Mouse (Mus musculus) left cerebral cortex, adult 8-10 months (tissue): ENCODE measurements at regions not wholly inside any gene's neighbourhood (a gene's known extent, or its start where the extent isn't known, plus 50 kb on each side); places are given as distances from the start of the nearest gene placed in this dataset.

ENCODE experiments used
- DNase-seq, 2 experiments: peaks; one replicate each; pipeline ENCODE4 v3.0.0; 2022; ENCODE audit warnings: low spot score in 2 of 2

DNA sequence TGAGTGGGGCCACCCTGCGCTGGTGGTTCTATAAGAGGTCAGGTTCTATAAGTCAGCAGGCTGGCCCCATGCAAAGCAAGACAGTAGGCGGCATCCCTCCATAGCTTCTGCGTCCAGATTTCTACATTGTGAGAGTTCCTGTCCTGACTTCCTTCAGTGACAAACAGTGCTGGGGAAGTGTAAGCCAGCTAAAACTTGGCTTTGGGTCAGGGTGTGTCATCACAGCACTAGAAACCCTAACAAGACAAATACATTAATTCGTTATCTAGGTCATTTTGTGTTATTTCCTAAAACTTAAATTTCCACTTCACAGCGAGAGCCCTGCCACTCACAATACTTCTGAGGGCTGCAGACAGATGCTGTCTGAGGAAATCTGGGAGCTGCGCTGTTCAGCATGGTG, 181.3 kb downstream of the Ifng start:
- no peak for DNase-seq

DNA sequence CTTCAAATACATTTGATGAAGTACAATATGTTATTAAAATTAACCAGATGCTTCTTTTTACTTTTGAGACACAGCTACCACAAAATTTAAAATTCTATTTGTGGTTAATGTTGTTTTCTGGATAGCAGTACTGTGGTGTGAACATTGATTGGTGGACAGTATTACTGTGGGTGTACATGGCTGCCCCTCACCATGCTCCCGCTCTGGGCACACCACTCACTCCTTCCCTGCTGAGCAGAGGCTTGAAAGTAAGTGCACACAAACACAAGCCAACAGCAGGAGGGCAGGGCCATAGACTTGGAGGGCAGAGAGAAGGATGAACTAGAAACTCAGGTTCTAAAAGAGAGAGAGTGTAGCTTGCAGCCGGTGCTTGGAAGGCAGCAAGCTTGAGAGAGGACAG, 182.1 kb downstream of the Ifng start:
- no peak for DNase-seq

DNA sequence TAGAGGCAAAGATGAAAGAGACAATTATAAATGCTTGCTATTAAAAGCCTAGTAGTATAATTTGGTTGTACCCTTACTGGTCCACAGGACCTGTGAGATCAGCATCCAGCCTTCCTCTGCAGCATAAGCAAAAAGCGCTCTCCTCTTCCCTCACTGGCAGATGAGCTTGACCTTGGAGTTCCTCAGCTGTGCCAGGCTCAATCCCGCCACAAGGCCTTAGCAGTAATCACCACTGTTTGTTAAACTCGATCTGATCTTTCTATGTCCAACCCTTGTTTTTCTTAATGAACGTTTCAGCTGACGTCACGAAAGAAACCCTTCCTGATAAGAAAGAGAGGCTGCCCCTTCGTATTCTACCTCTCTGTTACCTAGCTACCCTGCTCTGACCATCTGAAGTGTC, 183.5 kb downstream of the Ifng start:
- no peak for DNase-seq

DNA sequence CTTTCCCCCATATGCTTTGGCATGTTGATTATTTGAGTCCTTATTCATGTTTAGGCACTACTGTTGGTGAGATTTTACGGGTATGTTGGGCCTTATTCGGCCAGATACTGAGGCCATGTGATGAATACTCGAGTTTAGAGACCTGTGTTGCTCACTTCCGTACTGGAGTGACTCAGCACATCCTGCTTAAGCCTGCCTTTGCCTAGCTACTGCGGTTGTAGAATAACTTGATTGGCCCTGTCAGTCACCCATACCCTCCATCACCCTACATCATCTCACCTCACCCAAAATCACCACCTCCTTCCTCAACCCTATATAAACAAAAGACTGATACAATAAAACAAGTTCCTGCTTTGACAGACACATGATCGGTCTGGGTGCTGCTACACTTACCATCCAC, 187.2 kb downstream of the Ifng start:
- no peak for DNase-seq

DNA sequence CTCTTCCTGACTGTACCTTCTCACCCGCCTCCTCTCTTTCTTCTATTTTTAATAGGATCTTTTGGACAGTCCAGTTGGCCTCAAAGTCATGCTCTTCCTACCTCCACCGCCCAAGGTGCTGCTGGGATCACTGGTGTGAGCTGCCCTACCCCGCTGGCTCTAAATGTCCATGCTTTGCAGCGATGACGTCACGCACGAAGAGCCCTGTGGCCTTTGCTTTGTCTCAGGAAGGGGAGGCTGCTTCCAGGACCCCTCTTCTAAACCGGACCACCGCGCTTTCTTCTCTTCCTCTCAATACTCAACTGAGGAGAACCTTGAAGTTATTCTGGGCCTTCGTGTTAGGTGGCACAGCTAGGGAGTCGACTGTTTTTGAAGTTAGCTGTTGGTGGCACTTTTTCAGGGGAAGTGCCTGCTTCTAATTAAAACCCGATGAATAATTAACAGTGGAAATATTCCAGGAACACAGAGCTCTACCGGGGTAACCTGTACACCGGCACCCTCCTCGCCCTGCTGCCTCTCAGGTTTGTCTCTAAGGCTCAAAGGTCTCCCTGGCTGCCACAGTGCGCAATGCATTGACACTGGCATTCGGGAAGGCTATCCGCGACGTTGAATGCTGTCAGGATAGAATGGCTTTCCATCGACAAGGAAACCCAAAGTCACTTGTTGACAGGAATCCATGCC, 188.7 kb downstream of the Ifng start:
- DNase-seq: no peak

DNA sequence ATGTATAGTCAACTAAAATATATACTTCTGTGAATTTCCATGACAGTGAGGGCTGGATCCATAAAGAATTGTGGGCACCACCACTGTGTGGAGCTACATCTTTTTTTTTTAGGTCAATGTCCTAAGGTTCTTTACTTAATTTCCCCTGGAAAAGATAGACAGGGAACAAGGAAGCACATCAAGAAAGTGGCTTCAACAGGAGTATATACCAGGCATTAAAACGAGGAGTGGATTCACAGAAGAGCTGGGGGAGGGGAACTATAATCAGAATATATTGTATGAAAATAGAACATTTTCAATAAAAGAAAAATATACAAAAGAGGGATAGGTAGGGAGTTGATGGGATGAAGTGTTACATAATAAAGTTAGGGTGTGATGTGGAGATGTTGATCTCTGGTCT, 190.9 kb downstream of the Ifng start:
- no peak for DNase-seq

DNA sequence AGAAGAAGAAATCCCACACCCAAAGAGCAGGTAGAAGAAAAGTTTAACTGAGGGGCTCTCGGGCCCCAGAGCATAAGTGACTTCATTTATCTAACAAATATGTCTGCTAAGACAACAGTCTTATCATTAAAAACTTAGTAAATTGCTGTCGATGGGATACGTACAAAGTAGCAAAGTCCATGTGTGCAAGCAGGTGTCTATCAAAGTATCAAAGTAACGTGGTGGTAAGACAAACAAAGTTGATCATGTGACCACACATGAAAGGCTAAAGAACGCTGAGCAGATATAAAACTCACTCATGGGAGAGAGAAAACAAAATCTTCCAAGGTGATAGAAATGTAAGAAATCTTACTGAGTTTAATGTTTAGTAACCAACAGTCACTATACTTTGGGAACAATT, 191.3 kb downstream of the Ifng start:
- no peak for DNase-seq

DNA sequence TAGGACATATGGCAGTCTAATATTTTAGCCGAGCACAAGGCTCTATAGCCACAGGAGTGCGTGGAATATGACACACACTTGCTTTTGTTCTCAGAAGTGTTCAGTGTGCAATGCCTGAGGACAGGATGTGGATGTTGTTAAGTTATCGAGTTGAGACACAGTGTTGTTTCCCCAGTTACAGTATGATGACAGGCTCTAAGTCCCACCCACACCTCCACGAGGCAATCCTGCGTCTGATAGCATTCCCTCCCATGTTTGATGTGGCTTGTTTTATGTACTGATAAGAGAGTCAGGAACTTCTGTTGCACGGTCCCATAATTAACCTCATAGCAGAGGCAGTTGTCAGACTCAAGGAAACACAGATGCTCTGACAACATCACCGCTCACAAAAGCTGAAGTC, 192.6 kb downstream of the Ifng start:
- DNase-seq: no peak

DNA sequence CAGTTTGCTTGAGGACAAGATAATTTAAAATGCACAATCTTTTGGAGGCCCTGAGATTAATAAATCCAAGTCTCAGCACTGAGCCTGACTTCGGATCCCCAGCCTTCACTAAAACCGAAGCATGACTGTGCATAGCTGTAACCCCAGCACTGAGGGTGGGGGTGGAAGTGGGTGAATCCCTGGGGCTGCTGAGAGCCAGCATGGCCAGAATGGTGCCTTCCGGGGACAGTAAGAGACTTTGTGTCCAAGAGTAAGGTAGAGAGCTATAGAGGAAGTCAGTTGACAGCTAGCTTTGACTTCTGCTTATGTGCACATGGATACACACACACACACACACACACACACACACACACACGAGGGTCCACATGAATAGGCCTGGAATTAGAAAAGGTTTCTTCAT, 198.3 kb downstream of the Ifng start:
- no peak for DNase-seq

DNA sequence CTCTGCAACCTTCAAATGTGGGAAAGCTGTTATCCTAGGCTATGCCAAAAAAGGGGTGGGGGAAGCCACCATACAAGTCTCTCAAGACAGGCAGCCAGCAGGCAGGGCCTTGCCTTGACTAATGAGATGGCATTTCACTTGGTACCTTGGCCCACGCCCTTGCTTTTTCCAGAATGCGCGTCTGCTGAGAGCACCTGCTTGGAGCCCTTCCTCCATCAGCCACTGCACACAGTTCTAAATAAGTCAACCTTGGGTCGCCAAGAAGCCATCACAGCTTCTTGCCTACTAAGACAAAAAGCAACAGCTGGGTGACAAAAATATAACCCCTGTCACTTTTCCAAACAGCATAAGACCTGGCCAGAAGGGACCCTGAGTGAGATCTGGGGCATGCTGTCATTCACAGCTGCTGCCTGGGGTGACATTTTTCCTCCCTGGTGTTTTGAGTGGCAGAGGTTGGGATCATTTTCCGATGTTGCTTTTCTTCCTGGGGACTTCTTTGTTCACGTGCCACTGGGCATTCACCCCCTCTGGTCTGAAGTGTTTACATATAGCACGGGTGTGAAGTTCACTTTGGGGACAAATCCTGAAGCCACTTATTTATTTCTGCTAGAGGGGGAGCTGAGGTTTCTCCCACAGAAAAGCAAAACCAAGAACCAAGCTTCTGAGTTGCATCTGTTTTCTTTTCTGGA, 199.4 kb downstream of the Ifng start:
- peak in 1 of 2 experiments; percentile 35 for DNase-seq

DNA sequence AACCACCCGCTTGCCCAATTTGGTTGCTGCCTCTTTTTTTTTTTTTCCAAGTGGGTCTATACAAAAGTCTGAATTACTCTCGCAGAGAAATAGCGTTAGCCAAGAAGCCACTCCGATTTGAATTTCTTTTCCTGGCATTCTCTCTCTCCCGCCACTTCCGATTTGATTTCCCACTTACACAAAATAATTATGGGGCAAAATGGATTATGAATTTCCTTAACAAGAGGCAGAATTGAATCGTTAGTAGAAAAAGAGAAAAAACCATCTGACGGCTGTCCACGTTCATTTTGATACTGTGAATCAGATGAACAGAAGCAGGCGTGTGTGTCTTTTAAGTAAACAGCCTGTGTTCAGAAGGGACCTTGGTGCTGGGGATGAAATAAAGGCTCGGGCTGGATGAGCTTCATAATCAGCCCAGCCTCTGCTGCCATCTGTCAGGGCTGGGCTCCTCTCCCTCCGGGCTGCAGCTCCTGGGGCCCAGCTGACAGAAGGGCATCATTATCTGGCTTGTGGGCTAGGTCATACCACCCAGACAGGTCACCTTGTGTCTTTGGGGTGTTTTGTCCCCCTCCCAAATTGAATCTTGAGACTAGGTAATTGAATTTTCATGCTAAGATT, 200.1 kb downstream of the Ifng start:
- DNase-seq: no peak

DNA sequence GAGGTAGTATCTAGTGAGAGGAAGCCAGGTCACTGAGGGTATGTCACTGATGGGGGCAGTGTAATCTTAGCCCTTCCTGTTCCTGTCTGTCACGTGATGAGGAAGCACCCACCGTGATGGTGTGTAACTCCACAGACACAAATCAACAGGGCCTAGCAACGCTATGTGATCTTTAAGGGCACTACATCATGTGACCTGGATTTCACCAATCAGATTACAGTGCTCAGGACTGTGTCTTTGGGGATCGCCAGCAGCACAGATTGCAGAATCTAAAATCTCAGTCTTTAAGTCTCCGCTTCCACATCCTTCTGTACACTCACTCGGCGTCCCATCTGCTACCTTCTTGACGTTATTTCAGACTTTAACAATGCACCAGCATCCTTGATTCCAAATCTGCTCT, 202.8 kb downstream of the Ifng start:
- peak in 1 of 2 experiments; percentile 27 for DNase-seq

DNA sequence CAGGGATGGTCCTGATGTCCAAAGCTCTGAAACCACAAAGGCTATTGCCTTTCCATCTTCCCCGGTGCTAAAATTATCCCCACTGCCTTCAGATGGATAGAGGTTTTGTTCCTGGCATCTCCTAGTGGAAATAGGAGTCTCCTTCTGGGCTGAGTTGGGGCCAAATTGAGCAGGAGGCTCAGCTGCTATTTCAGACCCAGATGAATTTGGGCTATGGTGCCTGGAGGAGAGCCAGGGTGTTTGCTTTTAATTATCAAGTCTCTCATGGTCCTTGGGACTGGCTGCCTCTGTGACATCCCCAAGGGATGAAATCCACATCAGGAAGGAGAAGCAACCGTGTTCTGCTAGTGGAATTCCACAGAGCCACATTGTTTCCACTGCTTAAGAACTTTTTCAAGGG, 207.3 kb downstream of the Ifng start:
- no peak for DNase-seq

DNA sequence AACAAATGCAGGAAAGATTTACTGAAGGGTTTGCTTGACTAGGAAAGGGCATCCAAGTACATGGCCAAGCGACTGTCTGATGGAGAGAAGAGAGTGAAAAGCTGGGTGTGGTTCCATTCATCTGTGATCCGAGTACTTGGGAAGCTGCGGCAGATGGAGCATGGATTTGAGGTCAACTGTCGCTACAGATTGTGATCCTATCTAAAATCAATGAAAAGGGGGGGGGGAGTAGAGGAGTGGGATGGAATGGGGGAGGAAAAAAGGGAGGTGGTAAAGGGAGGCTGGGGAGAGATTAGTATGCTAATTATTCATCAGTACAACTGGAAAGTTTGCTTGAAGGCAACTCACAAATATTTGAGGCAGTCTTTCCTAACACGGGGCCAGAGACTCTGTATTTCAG, 213.4 kb downstream of the Dyrk2 start:
- DNase-seq: no peak

DNA sequence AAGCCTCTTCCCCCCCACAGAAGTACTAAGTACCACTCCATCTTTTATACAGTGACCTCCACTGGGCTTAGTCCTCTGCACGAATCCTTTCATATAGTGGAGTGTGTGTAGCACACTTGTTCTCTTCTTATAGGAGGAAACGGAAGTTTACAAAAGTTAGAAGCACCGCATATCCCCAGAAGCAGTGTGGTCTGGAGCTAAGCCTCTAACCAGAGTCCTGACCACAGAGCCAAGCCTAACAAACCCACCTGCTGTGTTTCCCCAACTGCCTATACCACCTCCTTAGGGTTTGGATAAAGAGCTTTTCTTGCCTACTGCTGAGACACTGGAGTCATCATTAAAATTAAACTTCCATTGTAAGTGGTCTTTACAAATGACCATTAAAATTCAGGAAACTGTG, 204.0 kb downstream of the Dyrk2 start:
- DNase-seq: no peak

DNA sequence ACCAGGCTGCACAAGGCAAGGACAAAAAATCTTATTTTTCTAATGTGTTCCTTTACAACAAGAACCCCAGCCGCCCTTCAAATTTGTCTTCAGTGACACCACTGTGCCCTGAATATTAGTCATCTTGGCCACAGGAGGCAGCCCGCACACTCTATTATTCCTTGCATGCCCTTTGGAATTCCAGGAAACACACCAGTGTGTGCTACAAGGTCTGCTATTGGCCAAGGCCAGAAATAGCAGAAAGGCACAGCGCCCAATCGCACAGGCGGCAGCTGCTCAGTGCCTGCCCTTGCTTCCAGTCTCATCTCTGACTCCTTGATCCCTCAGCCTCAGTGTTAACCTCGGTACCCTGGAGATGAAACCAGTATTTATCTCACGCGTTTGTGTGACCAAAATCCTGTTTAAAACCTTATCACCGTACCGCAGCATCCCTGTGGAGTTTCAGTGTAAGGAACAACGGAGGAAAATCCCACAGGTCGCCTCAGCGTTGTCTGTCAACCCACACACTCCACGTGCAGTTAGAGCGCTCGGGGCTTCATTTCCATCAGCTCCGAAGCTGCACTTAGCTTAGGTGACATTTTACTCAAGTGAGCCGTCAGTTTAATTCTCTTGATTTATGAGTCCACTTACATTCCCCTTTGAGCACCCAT, 194.1 kb downstream of the Dyrk2 start:
- DNase-seq: no peak

DNA sequence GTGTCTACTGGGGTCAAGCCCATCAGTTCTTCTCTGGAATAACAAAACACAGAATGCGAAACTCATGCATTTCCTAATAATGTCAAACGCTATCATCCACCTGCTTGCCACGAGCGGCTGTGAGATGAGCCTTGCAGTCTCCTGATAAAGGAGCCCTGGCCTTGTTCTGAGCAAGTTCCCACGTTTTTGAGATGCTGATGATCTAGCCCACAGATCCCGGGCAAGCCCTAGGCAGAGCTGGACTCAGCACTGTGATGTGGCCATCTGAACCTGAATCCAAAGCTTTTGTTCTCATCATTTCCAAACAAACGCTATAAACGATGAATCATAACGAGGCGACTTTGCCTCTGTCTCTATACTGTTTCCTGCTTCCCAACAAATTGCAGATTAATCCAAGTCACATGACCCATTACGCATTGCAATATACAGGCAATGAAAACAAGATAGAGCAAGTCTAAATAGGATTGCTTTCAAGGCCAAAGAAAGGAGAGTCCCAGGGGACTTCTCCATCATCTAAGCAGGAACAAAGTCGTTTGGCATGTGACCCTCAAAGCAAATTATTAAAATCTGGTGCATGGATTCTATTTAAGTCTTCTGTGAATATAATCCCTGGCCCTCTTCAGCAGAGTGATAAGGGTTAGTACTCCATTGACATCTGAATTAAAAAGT, 191.1 kb downstream of the Dyrk2 start:
- DNase-seq: no peak

DNA sequence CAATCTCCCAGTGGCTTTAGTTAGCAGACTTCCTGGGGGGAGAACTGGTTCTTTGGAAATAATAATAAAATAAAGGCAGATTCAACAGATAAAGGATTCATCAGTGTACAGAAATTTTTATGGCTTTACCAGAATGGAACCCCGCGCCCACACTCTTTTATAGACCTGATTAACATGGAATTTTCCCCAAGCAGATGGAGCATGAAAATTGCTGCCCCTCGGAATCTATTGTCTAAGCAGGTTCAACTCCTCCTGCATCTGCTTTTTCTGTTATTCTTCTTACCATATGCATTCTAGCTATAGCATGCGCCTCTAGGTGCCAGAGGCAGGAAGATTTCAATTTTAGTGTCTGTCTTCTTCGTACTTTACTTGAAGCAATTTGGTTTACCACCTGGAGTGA, 190.5 kb downstream of the Dyrk2 start:
- DNase-seq: no peak

DNA sequence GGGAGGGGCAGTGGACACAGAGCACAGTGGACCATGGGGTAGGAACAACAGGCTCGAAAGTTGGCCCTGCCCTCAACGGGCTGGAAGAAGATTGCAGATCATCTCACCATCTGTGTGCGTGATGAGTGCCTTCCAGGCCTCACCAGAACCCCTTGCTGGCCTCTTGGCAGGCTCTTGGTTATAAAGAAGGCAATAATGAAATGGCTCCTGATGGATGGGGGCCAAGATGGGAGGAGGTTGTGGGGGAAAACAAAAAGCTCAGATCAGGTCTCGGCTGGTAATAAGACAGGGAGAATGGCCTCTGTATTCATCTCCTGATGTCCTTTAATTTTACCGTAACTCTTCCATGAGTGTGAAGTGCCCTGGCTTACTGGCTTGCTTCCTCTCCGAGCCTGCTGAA, 189.1 kb downstream of the Dyrk2 start:
- no peak for DNase-seq

DNA sequence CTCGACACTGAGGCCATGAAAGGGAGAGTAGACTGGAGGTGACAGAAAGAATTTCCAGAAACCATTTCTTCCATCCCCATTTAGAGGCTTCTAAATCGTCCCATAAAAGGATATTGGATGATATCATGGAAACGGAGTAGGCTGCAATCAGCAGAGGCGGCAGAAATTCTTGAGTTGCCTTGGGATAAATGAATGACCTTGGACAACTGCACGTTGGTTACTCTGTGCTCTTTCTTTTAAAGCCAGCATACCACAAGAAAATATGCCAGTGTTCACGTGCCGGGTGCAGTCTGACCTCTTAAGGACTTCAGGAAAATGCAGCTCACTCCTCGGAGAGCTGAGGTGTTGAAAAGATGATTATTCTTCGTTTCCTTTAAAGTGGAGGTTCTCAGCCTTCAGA, 186.7 kb downstream of the Dyrk2 start:
- no peak for DNase-seq

DNA sequence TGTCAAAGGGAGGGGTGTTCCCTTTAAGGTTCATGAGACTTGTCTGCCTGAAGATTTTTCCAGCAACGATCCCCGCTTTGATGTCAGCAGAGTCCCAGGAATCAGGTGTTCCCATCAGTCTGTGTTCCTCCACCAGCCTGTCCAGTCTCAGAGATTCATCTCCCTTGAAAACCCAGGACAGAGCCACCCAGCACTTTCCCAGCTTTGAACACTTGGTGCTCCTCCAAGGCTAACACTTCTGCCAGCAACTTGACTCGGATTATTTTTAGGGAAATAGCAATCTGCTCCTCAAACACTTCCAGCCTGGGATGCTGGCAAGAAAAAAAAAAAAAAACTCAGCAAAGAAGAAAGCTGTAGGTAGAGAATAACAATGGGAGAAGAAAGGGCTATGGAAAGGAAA, 170.7 kb downstream of the Dyrk2 start:
- peak in 1 of 2 experiments; percentile 29 for DNase-seq

DNA sequence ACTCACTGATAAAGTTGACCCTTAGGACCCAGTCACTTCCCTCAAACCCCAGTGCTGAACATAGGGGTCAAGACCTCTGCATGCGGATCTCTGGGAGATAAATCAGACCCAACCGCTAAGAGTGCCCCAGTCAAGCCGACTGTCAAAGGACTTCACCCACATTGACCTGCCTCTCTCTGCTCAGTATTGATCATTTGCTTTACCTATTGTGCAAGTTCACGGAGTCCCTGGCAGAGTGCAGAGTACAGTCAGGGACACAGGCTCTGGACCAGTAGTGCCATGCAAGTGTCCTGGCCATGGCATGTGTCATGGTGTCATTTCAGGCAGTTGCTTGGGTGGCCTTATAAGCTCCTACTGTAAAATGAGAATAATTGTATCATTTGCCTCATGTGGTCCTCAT, 169.9 kb downstream of the Dyrk2 start:
- no peak for DNase-seq
